Mouse (Mus musculus) right cerebral cortex, postnatal 36 days (tissue): ENCODE measurements at regions not wholly inside any gene's neighbourhood (a gene's known extent, or its start where the extent isn't known, plus 50 kb on each side); places are given as distances from the start of the nearest gene placed in this dataset.

Source experiments
- DNase-seq, 2 experiments: peaks; one replicate each; pipeline ENCODE4 v3.0.0; 2022; ENCODE audit warnings: low spot score in 2 of 2, mixed read lengths in 1 of 2

- no peak for DNase-seq
Measured at GRCm38 (mm10) chr12:45929001-45929759, 854.7 kb upstream of the Stxbp6 start.
